Mouse (Mus musculus): ENCODE results near the gene Ptprn2.

DNA sequence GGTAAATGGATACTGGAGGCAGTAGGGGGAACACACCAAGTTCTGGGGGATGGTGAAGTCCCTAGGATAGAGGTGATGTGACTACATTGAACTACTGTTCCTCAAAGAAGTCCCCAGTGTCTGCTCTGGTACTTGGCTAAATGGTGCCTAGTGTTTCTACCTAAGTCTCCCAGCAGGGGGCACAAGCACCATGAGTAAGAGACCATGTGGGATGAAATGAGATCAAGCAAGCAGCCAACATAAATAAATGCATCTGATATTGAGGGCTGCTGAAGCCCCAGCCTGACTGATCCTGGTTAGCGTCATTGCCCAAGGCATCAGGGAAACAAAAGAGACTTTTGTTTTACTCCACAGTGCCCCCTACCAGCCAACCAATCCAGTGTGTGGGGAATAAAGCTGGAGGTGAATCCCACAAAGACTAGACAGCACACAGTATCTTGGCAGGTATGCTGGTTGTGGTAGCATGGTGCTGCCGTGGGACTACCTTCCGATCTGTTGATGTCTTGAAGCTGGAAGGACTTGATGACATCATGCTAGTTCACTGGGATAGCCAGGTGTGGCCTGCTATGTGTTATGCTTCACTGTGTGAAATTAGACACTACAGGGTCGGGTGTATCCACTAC, 163.2 kb downstream of the Ptprn2 start:
- no peak for TF ChIP-seq POLR2A (IDR thresholded peaks at IDR 0.05; ENCODE audit: control insufficient read depth, low read depth, low read length)
- TF ChIP-seq CTCF (IDR thresholded peaks at IDR 0.05; ENCODE audit: control insufficient read depth, insufficient read depth, insufficient replicate concordance, low read depth, low read length) = no peak
